Mouse (Mus musculus) hindbrain, postnatal 0 days (tissue): ENCODE measurements around the gene Adamts3. TPM values are rescaled to one million over a fixed set of nuclear protein-coding genes. Genes with fewer than 3 reads are reported as not detected.

Experiments
- ATAC-seq: fragments of 200-750 bp; cut with Nextera tagmentation; 2 replicates; pipeline ENCODE4 v1.8.0; 2017; ENCODE audit warnings: mild to moderate bottlenecking, moderate TSS enrichment, moderate library complexity
- DNase-seq: peaks from one replicate; pipeline ENCODE4 v3.0.0-alpha.2; 2015; ENCODE audit warnings: low spot score
- H3K27ac ChIP-seq: fragments of 300-500 bp; sonication (generic); 2 replicates; pipeline ENCODE4 v1.5.1; 2014; ENCODE audit warnings: mild to moderate bottlenecking
- H3K27me3 ChIP-seq: fragments of 300-500 bp; sonication (generic); 2 replicates; pipeline ENCODE4 v1.6.1; 2014; ENCODE audit warnings: low read length, mixed read lengths; ENCODE audit not compliant: insufficient read depth
- H3K36me3 ChIP-seq: fragments of 300-500 bp; sonication (generic); 2 replicates; pipeline ENCODE4 v1.6.1; 2014; ENCODE audit warnings: low read length, mixed read lengths; ENCODE audit not compliant: insufficient read depth
- H3K4me1 ChIP-seq: fragments of 300-500 bp; sonication (generic); 2 replicates; pipeline ENCODE4 v1.6.1; 2014; ENCODE audit warnings: antibody characterized with exemption, low read length, mixed read lengths; ENCODE audit not compliant: insufficient read depth
- H3K4me2 ChIP-seq: fragments of 300-500 bp; sonication (generic); 2 replicates; pipeline ENCODE4 v1.6.1; 2014; ENCODE audit warnings: low read depth, mild to moderate bottlenecking, low read length, moderate library complexity, mixed read lengths
- H3K4me3 ChIP-seq: fragments of 300-500 bp; sonication (generic); 2 replicates; pipeline ENCODE4 v1.5.1; 2014; ENCODE audit warnings: low read length
- H3K9ac ChIP-seq: fragments of 300-500 bp; sonication (generic); replicated peaks from 2 replicates; pipeline ENCODE4 v1.6.1; 2014; ENCODE audit warnings: mild to moderate bottlenecking, low read length, moderate library complexity, mixed read lengths
- H3K9me3 ChIP-seq: fragments of 300-500 bp; sonication (generic); 2 replicates; pipeline ENCODE4 v1.6.1; 2016; ENCODE audit warnings: low read length, mixed read lengths
- CTCF ChIP-seq: IDR thresholded peaks from 2 replicates; pipeline ENCODE4 v1.5.1; 2016; ENCODE audit warnings: antibody characterized with exemption, control low read depth, low read depth
- WGBS: fragments of 180-500 bp; shearing (Covaris S2); extraction: QIAGEN DNeasy Blood & Tissue Kit; methylation state at CpG from one replicate; pipeline ENCODE4 v1.1.7; 2014; 5-methylcytosine and 5-hydroxymethylcytosine counted together
- polyA plus RNA-seq: library from polyadenylated mRNA; unstranded; fragments of >200 nt; fragmentation: Nextera tagmentation; extraction: Ambion mirVana; gene quantifications from 2 replicates; pipeline ENCODE4 v1.2.1, GENCODE M21; 2015
- total RNA-seq: library from RNA; depleted of rRNA; stranded (reverse); fragments of >200 nt; gene quantifications from 2 replicates; pipeline ENCODE4 v1.2.3, GENCODE M21; 2014

Adamts3 gene
- total and polyA plus RNA-seq, 2 experiments from 2014 or later, result 3.3 to 18.9 TPM

GRCm38 (mm10) chr5:89872661-89873060, 10.5 kb downstream of the Adamts3 start:
- H3K36me3 ChIP-seq, result no peaks in the 10 kb centered on the region
- H3K4me2 ChIP-seq, result no peak overlapping the region
- 66% methylated on average over 2 of the region's 2 CpGs for WGBS
- H3K9ac ChIP-seq, result no peak overlapping the region
- ATAC-seq, result no peak
- DNase-seq, result no peak
- no peak for TF ChIP-seq CTCF
- H3K9me3 ChIP-seq, result no peaks in the 10 kb centered on the region
- H3K4me3 ChIP-seq, result no peak overlapping the region
- H3K27me3 ChIP-seq, result no peaks in the 10 kb centered on the region
- H3K4me1 ChIP-seq, result no peaks in the 10 kb centered on the region
- no peak overlapping the region for H3K27ac ChIP-seq

GRCm38 (mm10) chr5:89859603-89860002, 23.5 kb downstream of the Adamts3 start:
- Histone ChIP-seq H3K9me3 (no peaks in the 10 kb centered on the region), H3K36me3 (no peaks in the 10 kb centered on the region), H3K4me1 (no peaks in the 10 kb centered on the region), H3K27me3 (no peaks in the 10 kb centered on the region), H3K4me2 (no peak overlapping the region), H3K9ac (no peak overlapping the region), H3K4me3 (no peak overlapping the region), H3K27ac (no peak overlapping the region)
- WGBS, result 85% methylated on average over 4 of the region's 4 CpGs
- DNase-seq (no peak), ATAC-seq (no peak)
- no peak for TF ChIP-seq CTCF

DNA sequence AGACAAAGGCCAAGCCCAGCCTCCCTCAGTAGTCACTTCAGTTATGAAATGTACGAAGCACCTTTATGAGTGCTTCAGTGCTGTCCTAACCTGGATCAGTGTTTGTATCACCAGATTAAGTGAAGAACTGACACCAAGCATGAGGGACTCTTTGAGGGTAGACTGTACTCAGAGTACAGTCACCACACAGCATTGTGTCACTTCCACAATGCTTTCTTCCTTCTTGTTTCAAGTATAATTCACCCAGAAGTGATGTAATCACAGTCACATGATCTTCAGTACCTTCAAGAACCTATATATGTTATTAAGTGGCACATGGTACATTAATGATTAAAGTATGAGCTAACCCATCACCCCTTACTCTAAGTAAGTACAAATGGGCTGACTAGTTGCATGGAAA, 24.3 kb downstream of the Adamts3 start:
- DNase-seq (no peak), ATAC-seq (no peak)
- no peak overlapping the region for H3K27ac ChIP-seq
- no peak for TF ChIP-seq CTCF
- no peak overlapping the region for H3K4me3 ChIP-seq
- H3K9ac ChIP-seq, result no peak overlapping the region
- H3K27me3 ChIP-seq, result no peaks in the 10 kb centered on the region
- 98% methylated on average over 1 of the region's 1 CpGs for WGBS
- no peaks in the 10 kb centered on the region for H3K9me3 ChIP-seq
- H3K4me2 ChIP-seq, result no peak overlapping the region
- no peaks in the 10 kb centered on the region for H3K4me1 ChIP-seq
- H3K36me3 ChIP-seq, result no peaks in the 10 kb centered on the region

DNA sequence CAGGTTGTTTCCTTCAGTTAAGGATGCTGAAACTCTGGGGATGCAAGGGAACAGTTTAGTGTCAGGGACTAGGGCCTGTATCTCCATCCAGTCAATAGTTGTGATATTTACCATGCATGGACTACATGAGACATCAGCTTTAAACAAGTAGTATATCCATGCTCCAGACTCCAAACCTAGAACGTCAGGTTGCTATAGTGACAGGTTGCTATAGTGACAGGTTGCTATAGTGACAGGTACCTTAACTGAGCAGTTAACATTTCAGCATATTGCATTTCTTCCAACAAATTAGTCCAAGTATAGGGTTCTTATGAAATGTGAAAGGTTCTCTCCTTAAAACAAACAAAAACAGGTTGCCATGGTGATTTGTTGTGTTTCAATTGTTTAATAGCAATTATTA, 36.6 kb downstream of the Adamts3 start:
- no peak overlapping the region for H3K4me2 ChIP-seq
- no peaks in the 10 kb centered on the region for H3K27me3 ChIP-seq
- no peaks in the 10 kb centered on the region for H3K36me3 ChIP-seq
- DNase-seq (peak; percentile 74), ATAC-seq (peak; percentile 91)
- H3K4me3 ChIP-seq, result no peak overlapping the region
- no peak for TF ChIP-seq CTCF
- no peak overlapping the region for H3K27ac ChIP-seq
- WGBS, result 10% methylated on average over 1 of the region's 1 CpGs
- peaks cover 7% of the 10 kb centered on the region for H3K4me1 ChIP-seq
- H3K9ac ChIP-seq, result no peak overlapping the region
- no peaks in the 10 kb centered on the region for H3K9me3 ChIP-seq

- H3K27me3 ChIP-seq, result no peaks in the 10 kb centered on the region
- no peaks in the 10 kb centered on the region for H3K36me3 ChIP-seq
- WGBS, result 16% methylated on average over 5 of the region's 5 CpGs
- H3K9ac ChIP-seq, result no peak overlapping the region
- H3K4me2 ChIP-seq, result no peak overlapping the region
- peak overlapping the region; percentile 41; the same call in 1 of the 2 replicates for H3K27ac ChIP-seq
- H3K9me3 ChIP-seq, result no peaks in the 10 kb centered on the region
- TF ChIP-seq CTCF, result no peak
- DNase-seq (peak; percentile 64), ATAC-seq (peak; percentile 68)
- no peak overlapping the region for H3K4me3 ChIP-seq
- H3K4me1 ChIP-seq, result peaks cover 7% of the 10 kb centered on the region
Observed at GRCm38 (mm10) chr5:89844354-89844753, 38.8 kb downstream of the Adamts3 start.

DNA sequence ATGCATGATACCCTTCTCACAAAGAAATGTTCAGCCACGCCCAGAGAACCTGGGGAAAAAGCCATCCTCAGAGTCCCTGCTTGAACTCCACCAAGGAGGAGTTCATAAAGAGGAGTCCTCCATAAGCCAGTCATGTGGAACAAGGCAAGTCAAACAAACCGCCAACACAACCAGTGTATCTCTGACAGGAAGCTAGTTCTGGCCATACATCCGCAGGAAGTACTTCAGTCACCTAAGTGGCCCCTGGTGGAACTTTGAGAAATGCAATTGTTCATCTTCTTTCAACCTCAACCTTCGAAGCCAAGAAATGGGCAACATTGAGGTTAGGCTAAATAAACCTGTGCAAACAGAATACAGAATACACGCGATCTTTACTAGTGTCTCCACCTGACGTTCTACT, 39.7 kb downstream of the Adamts3 start:
- no peak for TF ChIP-seq CTCF
- Histone ChIP-seq H3K36me3 (no peaks in the 10 kb centered on the region), H3K27ac (no peak overlapping the region), H3K27me3 (no peaks in the 10 kb centered on the region), H3K4me1 (peaks cover 7% of the 10 kb centered on the region), H3K4me2 (no peak overlapping the region), H3K4me3 (no peak overlapping the region), H3K9me3 (no peaks in the 10 kb centered on the region), H3K9ac (no peak overlapping the region)
- DNase-seq (no peak), ATAC-seq (no peak)
- WGBS, result 91% methylated on average over 7 of the region's 7 CpGs

- no peak overlapping the region for H3K27ac ChIP-seq
- ATAC-seq (no peak), DNase-seq (no peak)
- peak; percentile 51 for TF ChIP-seq CTCF
- no peaks in the 10 kb centered on the region for H3K27me3 ChIP-seq
- no peak overlapping the region for H3K9ac ChIP-seq
- WGBS, result 76% methylated on average over 4 of the region's 4 CpGs
- no peak overlapping the region for H3K4me3 ChIP-seq
- no peak overlapping the region for H3K4me2 ChIP-seq
- no peaks in the 10 kb centered on the region for H3K36me3 ChIP-seq
- H3K9me3 ChIP-seq, result no peaks in the 10 kb centered on the region
- H3K4me1 ChIP-seq, result peaks cover 7% of the 10 kb centered on the region; the same call in 1 of the 2 replicates
Observed at GRCm38 (mm10) chr5:89839627-89840026, 43.5 kb downstream of the Adamts3 start.
